Comparison of ENCODE assay signal across 8 mouse cellular contexts in genomic region chr8:108820634-108821033, GRCm38 (mm10).
DNase-seq lines count a peak whose midpoint lies in the region; ATAC-seq and TF ChIP-seq lines count a peak whose summit lies in the region.

No protein-coding gene starts in this region.

- H3K9ac ChIP-seq in kidney, embryonic 16.5 days (replicated peaks; ENCODE audit: low read length) = no peak overlapping the region
- no peak overlapping the region for H3K9ac ChIP-seq in stomach, embryonic 14.5 days (replicated peaks; ENCODE audit: low read depth, low read length)

- TF ChIP-seq CTCF in left cerebral cortex, adult 2 months (IDR thresholded peaks at IDR 0.05) = no peak
- TF ChIP-seq CTCF in layer of hippocampus, adult 2 months (conservative IDR thresholded peaks at IDR 0.05) = no peak

- H3K4me2 ChIP-seq in kidney, embryonic 16.5 days (replicated peaks; ENCODE audit: low read depth, low read length) = peak overlapping the region; percentile 48
- peak overlapping the region; percentile 23; the same call in 1 of the 2 replicates for H3K4me2 ChIP-seq in stomach, embryonic 14.5 days (replicated peaks; ENCODE audit: low read depth, low read length)

- ATAC-seq in kidney, embryonic 16.5 days (ENCODE audit: low FRiP score, low TSS enrichment) = peak; percentile 91
- peak; percentile 62 for ATAC-seq in stomach, embryonic 14.5 days (ENCODE audit: insufficient number of reproducible peaks, insufficient read depth, low FRiP score, low read depth)

- DNase-seq in left cerebral cortex, postnatal 4 days = peak; percentile 24
- no peak for DNase-seq in left cerebral cortex, adult 2 months (ENCODE audit: extremely low spot score in 1 of 2, low spot score in 2 of 2)
- peak; percentile 42 for DNase-seq in forelimb bud, embryonic 11.5 days (ENCODE audit: low read depth, low spot score)
- peak; percentile 89 for DNase-seq in lung, postnatal 36 days
- no peak for DNase-seq in layer of hippocampus, adult 2 months (ENCODE audit: low spot score in 2 of 2)
- no peak for DNase-seq in gastrocnemius, adult 18-20 months (ENCODE audit: low spot score)

- H3K4me3 ChIP-seq in left cerebral cortex, adult 2 months = no peak overlapping the region
- peak overlapping the region; percentile 24 for H3K4me3 ChIP-seq in kidney, embryonic 16.5 days (ENCODE audit: low read length)
- H3K4me3 ChIP-seq in stomach, embryonic 14.5 days (ENCODE audit: low read depth, low read length) = no peak overlapping the region
- H3K4me3 ChIP-seq in layer of hippocampus, adult 2 months = no peak overlapping the region

- intact Hi-C loops in left cerebral cortex, postnatal 4 days (cut with DNase I) = no loop called here
- intact Hi-C loops in left cerebral cortex, adult 2 months (cut with DNase I) = no loop called here

- H3K4me1 ChIP-seq in kidney, embryonic 16.5 days (ENCODE audit: insufficient read depth, low read length) = peaks cover 49% of the 10 kb centered on the region
- peaks cover 50% of the 10 kb centered on the region for H3K4me1 ChIP-seq in stomach, embryonic 14.5 days (ENCODE audit: control insufficient read depth, insufficient read depth, low read length)

- H3K36me3 ChIP-seq in kidney, embryonic 16.5 days (ENCODE audit: insufficient read depth, low read length) = no peaks in the 10 kb centered on the region
- no peaks in the 10 kb centered on the region for H3K36me3 ChIP-seq in stomach, embryonic 14.5 days (ENCODE audit: control insufficient read depth, insufficient read depth, low read length)

- H3K27ac ChIP-seq in left cerebral cortex, adult 2 months = no peak overlapping the region
- peak overlapping the region; percentile 70; the same call in 1 of the 2 replicates for H3K27ac ChIP-seq in kidney, embryonic 16.5 days (ENCODE audit: low read length)
- H3K27ac ChIP-seq in stomach, embryonic 14.5 days (ENCODE audit: low read length) = no peak overlapping the region
- H3K27ac ChIP-seq in layer of hippocampus, adult 2 months = no peak overlapping the region

- no peaks in the 10 kb centered on the region for H3K9me3 ChIP-seq in kidney, embryonic 16.5 days (ENCODE audit: low read length)
- H3K9me3 ChIP-seq in stomach, embryonic 14.5 days (ENCODE audit: control insufficient read depth, low read depth, low read length) = no peaks in the 10 kb centered on the region

- no peaks in the 10 kb centered on the region for H3K27me3 ChIP-seq in kidney, embryonic 16.5 days (ENCODE audit: insufficient read depth, low read length)
- H3K27me3 ChIP-seq in stomach, embryonic 14.5 days (ENCODE audit: control insufficient read depth, insufficient read depth, low read length) = no peaks in the 10 kb centered on the region

- WGBS in kidney, embryonic 16.5 days = 21% methylated on average over 6 of the region's 6 CpGs
- 34% methylated on average over 6 of the region's 6 CpGs for WGBS in stomach, embryonic 14.5 days

Comparison
In these comparisons a context has a peak if more than half of its experiments do, and no peak if none do; other contexts are left out.
1. DNase-seq: peak in left cerebral cortex, postnatal 4 days (single experiment), forelimb bud, embryonic 11.5 days (single experiment) and lung, postnatal 36 days (single experiment); none in left cerebral cortex, adult 2 months (0 of 2), layer of hippocampus, adult 2 months (0 of 2) and gastrocnemius, adult 18-20 months (single experiment).